Comparison of ENCODE assay signal across 9 mouse cellular contexts in the genomic region with DNA sequence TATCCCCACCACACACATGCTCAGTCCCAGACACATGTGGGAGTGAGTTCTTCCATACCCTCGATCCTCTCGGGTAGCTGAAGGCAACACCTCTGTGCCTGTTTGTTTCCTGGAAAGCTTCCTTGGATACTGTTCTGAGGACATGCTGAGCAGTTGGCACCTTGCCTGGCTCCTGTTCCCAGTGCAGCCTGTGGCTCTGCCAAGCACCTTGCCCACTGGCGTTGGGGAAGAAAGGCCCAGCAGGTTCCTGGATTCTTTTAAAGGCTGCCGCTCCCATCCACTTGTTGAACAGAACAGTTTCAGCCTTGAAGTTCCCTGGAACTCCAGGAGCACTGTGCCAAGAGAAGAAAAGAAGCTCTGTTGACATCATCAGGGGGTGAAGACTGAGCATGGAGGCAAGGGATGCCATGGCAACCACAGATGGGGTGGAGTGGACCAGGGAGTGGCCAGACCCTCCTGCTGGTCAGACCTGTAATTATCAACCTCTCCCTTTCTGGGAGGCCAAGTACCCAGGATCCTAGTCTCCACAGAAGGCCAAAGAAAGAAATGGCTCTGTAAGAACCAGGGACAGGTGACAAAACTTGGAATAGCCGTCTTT.
DNase-seq lines count a peak whose midpoint lies in the region; TF ChIP-seq lines count a peak whose summit lies in the region.
"Had no signal": no experiment of that assay in that cellular context is flagged by ENCODE, and none has a peak within 500 bp of the region (broad histone marks: within the 10 kb centered on the region; RNA-seq: fewer than 3 reads in every experiment).

No protein-coding gene starts in this region.

- H3K27ac ChIP-seq in layer of hippocampus, adult 2 months: no peak overlapping the region
- H3K27ac ChIP-seq: macrophage had no signal

- TF ChIP-seq CTCF in layer of hippocampus, adult 2 months (conservative IDR thresholded peaks at IDR 0.05): no peak

- DNase-seq in heart, adult 11 months: peak; percentile 94
- DNase-seq in heart, adult 8-10 months (ENCODE audit: low spot score): no peak
- DNase-seq in adrenal gland, postnatal 14 days: peak; percentile 61
- DNase-seq in cerebellum, postnatal 36 days: peak; percentile 69 to 70
- DNase-seq in layer of hippocampus, adult 2 months (ENCODE audit: low spot score in 2 of 2): peak; percentile 20 to 29
- DNase-seq in right cerebral cortex, postnatal 10 days (ENCODE audit: low spot score in 2 of 2): peak; percentile 70 to 71
- DNase-seq in embryo, embryonic 11 days: no peak
- no peak for DNase-seq in thymus, postnatal 14 days

- no peak overlapping the region for H3K4me3 ChIP-seq in layer of hippocampus, adult 2 months

Comparison
In these comparisons a context has a peak if more than half of its experiments do, and no peak if none do; other contexts are left out.
1. DNase-seq: peak in heart, adult 11 months (single experiment), adrenal gland, postnatal 14 days (single experiment), cerebellum, postnatal 36 days (2 of 2), layer of hippocampus, adult 2 months (2 of 2) and right cerebral cortex, postnatal 10 days (2 of 2); none in heart, adult 8-10 months (single experiment), embryo, embryonic 11 days (single experiment) and thymus, postnatal 14 days (single experiment).